Mouse (Mus musculus) A20 (cell line): ENCODE results near the gene Zbtb7a.

Experiments used
- DNase-seq: peaks from one replicate; pipeline ENCODE4 v3.0.0-alpha.2; 2011; ENCODE audit warnings: low read depth, low spot score

Zbtb7a gene

GRCm38 (mm10) chr10:81134966-81135681 lies at the start of gene Zbtb7a:
Zbtb7a (plus strand) TSS chr10:81135220.
- peak; percentile 68 for DNase-seq

GRCm38 (mm10) chr10:81087021-81087420 lies 48.0 kb upstream of the Zbtb7a start:
- peak; percentile 64 for DNase-seq

- DNase-seq = no peak
Measured at GRCm38 (mm10) chr10:81089216-81089615, 45.8 kb upstream of the Zbtb7a start.

- no peak for DNase-seq
Measured at GRCm38 (mm10) chr10:81090621-81091020, 44.4 kb upstream of the Zbtb7a start.

GRCm38 (mm10) chr10:81092465-81093250 lies 42.4 kb upstream of the Zbtb7a start:
- no peak for DNase-seq

- no peak for DNase-seq
Measured at GRCm38 (mm10) chr10:81094931-81095678, 39.9 kb upstream of the Zbtb7a start.

- peak; percentile 99 for DNase-seq
Measured at GRCm38 (mm10) chr10:81105565-81106112, 29.4 kb upstream of the Zbtb7a start, which contains the start of gene Map2k2. Map2k2 (plus strand) TSS chr10:81105915.

- DNase-seq = peak; percentile 81
Measured at GRCm38 (mm10) chr10:81106113-81106721, 28.8 kb upstream of the Zbtb7a start.

- DNase-seq = no peak
Measured at GRCm38 (mm10) chr10:81112946-81113345, 22.1 kb upstream of the Zbtb7a start.

GRCm38 (mm10) chr10:81119625-81120024 lies 15.4 kb upstream of the Zbtb7a start:
- DNase-seq = no peak

GRCm38 (mm10) chr10:81120650-81121049 lies 14.4 kb upstream of the Zbtb7a start:
- no peak for DNase-seq

GRCm38 (mm10) chr10:81122889-81123288 lies 12.1 kb upstream of the Zbtb7a start:
- no peak for DNase-seq

- DNase-seq = no peak
Measured at GRCm38 (mm10) chr10:81123500-81123899, 11.5 kb upstream of the Zbtb7a start.

GRCm38 (mm10) chr10:81134181-81134587 lies 836 bp upstream of the Zbtb7a start:
- peak; percentile 98 for DNase-seq

- DNase-seq = peak; percentile 92
Measured at GRCm38 (mm10) chr10:81135831-81136705, 1.0 kb downstream of the Zbtb7a start.

- DNase-seq = peak; percentile 89
Measured at GRCm38 (mm10) chr10:81136706-81137231, 1.7 kb downstream of the Zbtb7a start.

GRCm38 (mm10) chr10:81137252-81138130 lies 2.5 kb downstream of the Zbtb7a start:
- DNase-seq = peak; percentile 99

GRCm38 (mm10) chr10:81138131-81138782 lies 3.2 kb downstream of the Zbtb7a start:
- DNase-seq = peak; percentile 88
